Mouse (Mus musculus): Measurements from ENCODE around the gene Ccl17. TPM values are rescaled to one million over a fixed set of nuclear protein-coding genes. Genes with fewer than 3 reads are reported as not detected.
"Not testable (repeated sequence)": the region's sequence is repeated elsewhere in the genome, so short reads cannot be mapped to it uniquely, and the experiment has no call there.

The Ccl17 gene
- polyA plus RNA-seq, 1 experiment = 0.64 TPM

GRCm38 (mm10) chr8:94825170-94825569 is 14.9 kb downstream of the Ccl17 start:
- H3K27ac ChIP-seq (ENCODE audit: insufficient read depth, low read depth, low read length) = no peak overlapping the region
- no peak for TF ChIP-seq CTCF (conservative IDR thresholded peaks at IDR 0.05; ENCODE audit: insufficient read depth, insufficient read length, low read depth, low read length)
- no peak for TF ChIP-seq POLR2A (IDR thresholded peaks at IDR 0.05; ENCODE audit: low read depth, low read length)
- H3K27me3 ChIP-seq (replicated peaks; ENCODE audit: control insufficient read depth, insufficient read depth, low read length) = no peaks in the 10 kb centered on the region
- DNase-seq = no peak
- WGBS = 90% methylated on average over 6 of the region's 6 CpGs
- no peak overlapping the region for H3K4me3 ChIP-seq (ENCODE audit: insufficient read depth, low read depth, low read length)
- H3K4me1 ChIP-seq (ENCODE audit: control insufficient read depth, insufficient read depth, low read length) = no peaks in the 10 kb centered on the region
- H3K36me3 ChIP-seq (ENCODE audit: control insufficient read depth, insufficient read depth, low read length) = peaks cover 8% of the 10 kb centered on the region

- TF ChIP-seq CTCF (conservative IDR thresholded peaks at IDR 0.05; ENCODE audit: insufficient read depth, insufficient read length, low read depth, low read length) (no peak), POLR2A (IDR thresholded peaks at IDR 0.05; ENCODE audit: low read depth, low read length) (no peak)
- 93% methylated on average over 5 of the region's 5 CpGs for WGBS
- peaks cover 10% of the 10 kb centered on the region for H3K36me3 ChIP-seq (ENCODE audit: control insufficient read depth, insufficient read depth, low read length)
Observed at GRCm38 (mm10) chr8:94826210-94826609, 16.0 kb downstream of the Ccl17 start.

GRCm38 (mm10) chr8:94828284-94828683 is 18.0 kb downstream of the Ccl17 start:
- peaks cover 5% of the 10 kb centered on the region; the same call in 1 of the 2 replicates for H3K4me1 ChIP-seq (ENCODE audit: control insufficient read depth, insufficient read depth, low read length)
- no peak for DNase-seq
- H3K27me3 ChIP-seq (replicated peaks; ENCODE audit: control insufficient read depth, insufficient read depth, low read length) = no peaks in the 10 kb centered on the region
- H3K27ac ChIP-seq (ENCODE audit: insufficient read depth, low read depth, low read length) = no peak overlapping the region
- WGBS = 83% methylated on average over 6 of the region's 6 CpGs
- peaks cover 11% of the 10 kb centered on the region for H3K36me3 ChIP-seq (ENCODE audit: control insufficient read depth, insufficient read depth, low read length)
- no peak for TF ChIP-seq CTCF (conservative IDR thresholded peaks at IDR 0.05; ENCODE audit: insufficient read depth, insufficient read length, low read depth, low read length)
- no peak for TF ChIP-seq POLR2A (IDR thresholded peaks at IDR 0.05; ENCODE audit: low read depth, low read length)
- no peak overlapping the region for H3K4me3 ChIP-seq (ENCODE audit: insufficient read depth, low read depth, low read length)

More at GRCm38 (mm10) chr8:94826210-94826609, 16.0 kb downstream of the Ccl17 start:
- H3K27ac ChIP-seq (ENCODE audit: insufficient read depth, low read depth, low read length) = no peak overlapping the region
- no peaks in the 10 kb centered on the region for H3K4me1 ChIP-seq (ENCODE audit: control insufficient read depth, insufficient read depth, low read length)
- DNase-seq = no peak
- H3K27me3 ChIP-seq (replicated peaks; ENCODE audit: control insufficient read depth, insufficient read depth, low read length) = no peaks in the 10 kb centered on the region
- no peak overlapping the region for H3K4me3 ChIP-seq (ENCODE audit: insufficient read depth, low read depth, low read length)

- DNase-seq = peak; percentile 56
- H3K4me3 ChIP-seq (ENCODE audit: insufficient read depth, low read depth, low read length); H3K27me3 ChIP-seq (replicated peaks; ENCODE audit: control insufficient read depth, insufficient read depth, low read length); H3K36me3 ChIP-seq (ENCODE audit: control insufficient read depth, insufficient read depth, low read length): not testable (repeated sequence)
- peaks cover 23% of the 10 kb centered on the region for H3K4me1 ChIP-seq (ENCODE audit: control insufficient read depth, insufficient read depth, low read length)
- H3K27ac ChIP-seq (ENCODE audit: insufficient read depth, low read depth, low read length) = peak overlapping the region; percentile 48; the same call in 1 of the 2 replicates
- WGBS = 27% methylated on average over 7 of the region's 7 CpGs
Observed at GRCm38 (mm10) chr8:94833901-94834405, 23.7 kb downstream of the Ccl17 start.

GRCm38 (mm10) chr8:94835751-94836150 is 25.5 kb downstream of the Ccl17 start:
- H3K27ac ChIP-seq (ENCODE audit: insufficient read depth, low read depth, low read length) = 0 out of 2 replicates have a peak overlapping the region, but pooled peaks have one; percentile 12
- DNase-seq = peak; percentile 56
- peaks cover 23% of the 10 kb centered on the region for H3K4me1 ChIP-seq (ENCODE audit: control insufficient read depth, insufficient read depth, low read length)
- WGBS = 74% methylated on average over 13 of the region's 13 CpGs
- H3K27me3 ChIP-seq (replicated peaks; ENCODE audit: control insufficient read depth, insufficient read depth, low read length); H3K4me3 ChIP-seq (ENCODE audit: insufficient read depth, low read depth, low read length); H3K36me3 ChIP-seq (ENCODE audit: control insufficient read depth, insufficient read depth, low read length): not testable (repeated sequence)

GRCm38 (mm10) chr8:94836456-94837240 is 26.4 kb downstream of the Ccl17 start:
- H3K4me3 ChIP-seq (ENCODE audit: insufficient read depth, low read depth, low read length) = peak overlapping the region; percentile 47
- H3K27me3 ChIP-seq (replicated peaks; ENCODE audit: control insufficient read depth, insufficient read depth, low read length) = no peaks in the 10 kb centered on the region
- peaks cover 23% of the 10 kb centered on the region for H3K4me1 ChIP-seq (ENCODE audit: control insufficient read depth, insufficient read depth, low read length)
- no peaks in the 10 kb centered on the region for H3K36me3 ChIP-seq (ENCODE audit: control insufficient read depth, insufficient read depth, low read length)
- DNase-seq = no peak
- 48% methylated on average over 11 of the region's 11 CpGs for WGBS
- TF ChIP-seq CTCF (conservative IDR thresholded peaks at IDR 0.05; ENCODE audit: insufficient read depth, insufficient read length, low read depth, low read length) = no peak
- peak overlapping the region; percentile 72 for H3K27ac ChIP-seq (ENCODE audit: insufficient read depth, low read depth, low read length)

GRCm38 (mm10) chr8:94837662-94838574 is 27.7 kb downstream of the Ccl17 start, which contains the start of the genes Coq9 and Ciapin1:
TSS of gene Coq9 (plus strand) at chr8:94838321.
TSS of gene Ciapin1 (minus strand) at chr8:94838358.
- peak within 1 kb of the TSS; percentile 99 for H3K27ac ChIP-seq (ENCODE audit: insufficient read depth, low read depth, low read length)
- TF ChIP-seq POLR2A (IDR thresholded peaks at IDR 0.05; ENCODE audit: low read depth, low read length) = peak; percentile 87
- no peak for TF ChIP-seq CTCF (conservative IDR thresholded peaks at IDR 0.05; ENCODE audit: insufficient read depth, insufficient read length, low read depth, low read length)
- WGBS = 1% methylated on average over 82 of the region's 82 CpGs
- no peaks in the 10 kb centered on the region for H3K36me3 ChIP-seq (ENCODE audit: control insufficient read depth, insufficient read depth, low read length)
- peak within 1 kb of the TSS; percentile 89 for H3K4me3 ChIP-seq (ENCODE audit: insufficient read depth, low read depth, low read length)
- H3K27me3 ChIP-seq (replicated peaks; ENCODE audit: control insufficient read depth, insufficient read depth, low read length) = no peaks in the 10 kb centered on the region
- H3K4me1 ChIP-seq (ENCODE audit: control insufficient read depth, insufficient read depth, low read length) = peaks cover 19% of the 10 kb centered on the region
- DNase-seq = peak; percentile 98

All from kidney, adult 2 months (tissue).